22 mouse cellular contexts compared by ENCODE assay signal in genomic region chr3:138593911-138594310, GRCm38 (mm10).
DNase-seq lines count a peak whose midpoint lies in the region; ATAC-seq and TF ChIP-seq lines count a peak whose summit lies in the region.
"Had no signal": no experiment of that assay in that cellular context is flagged by ENCODE, and none has a peak within 500 bp of the region (broad histone marks: within the 10 kb centered on the region; RNA-seq: fewer than 3 reads in every experiment).

No protein-coding gene starts in this region.

- peaks cover 5% of the 10 kb centered on the region; the same call in 1 of the 2 replicates for H3K4me1 ChIP-seq in forebrain, postnatal 0 days (ENCODE audit: insufficient read depth)
- H3K4me1 ChIP-seq in forebrain, embryonic 15.5 days: no peaks in the 10 kb centered on the region
- no peaks in the 10 kb centered on the region for H3K4me1 ChIP-seq in lung, embryonic 16.5 days (replicated peaks; ENCODE audit: control insufficient read depth, insufficient read depth, low read length)
- no peaks in the 10 kb centered on the region for H3K4me1 ChIP-seq in midbrain, embryonic 13.5 days (replicated peaks)
- H3K4me1 ChIP-seq in midbrain, embryonic 14.5 days (ENCODE audit: control insufficient read depth, insufficient read depth, low read length): no peaks in the 10 kb centered on the region
- no peaks in the 10 kb centered on the region for H3K4me1 ChIP-seq in stomach, postnatal 0 days (replicated peaks; ENCODE audit: control insufficient read depth, insufficient read depth)
- H3K4me1 ChIP-seq: forebrain, embryonic 13.5 days; heart, embryonic 15.5 days had no signal

- WGBS in forebrain, postnatal 0 days: 71% methylated on average over 7 of the region's 7 CpGs
- 76% methylated on average over 7 of the region's 7 CpGs for WGBS in forebrain, embryonic 15.5 days
- 69% methylated on average over 7 of the region's 7 CpGs for WGBS in lung, embryonic 16.5 days
- WGBS in midbrain, embryonic 13.5 days: 67% methylated on average over 7 of the region's 7 CpGs
- WGBS in midbrain, embryonic 14.5 days: 61% methylated on average over 7 of the region's 7 CpGs
- 85% methylated on average over 7 of the region's 7 CpGs for WGBS in stomach, postnatal 0 days

- ATAC-seq in forebrain, postnatal 0 days: peak; percentile 54
- no peak for ATAC-seq in forebrain, embryonic 15.5 days (replicated peaks)
- ATAC-seq in lung, embryonic 16.5 days (ENCODE audit: low read depth): peak; percentile 38; the same call in 1 of the 2 replicates
- ATAC-seq in midbrain, embryonic 13.5 days: 0 out of 2 replicates have a peak, but pooled peaks have one; percentile 24
- ATAC-seq in midbrain, embryonic 14.5 days (ENCODE audit: low FRiP score, low TSS enrichment): no peak
- ATAC-seq in stomach, postnatal 0 days (ENCODE audit: low FRiP score, low TSS enrichment): no peak
- ATAC-seq: forebrain, embryonic 13.5 days; Patski had no signal

- no peak for DNase-seq in forebrain, postnatal 0 days
- no peak for DNase-seq in lung, postnatal 36 days
- DNase-seq in midbrain, embryonic 14.5 days: no peak
- no peak for DNase-seq in stomach, postnatal 0 days (ENCODE audit: low spot score)
- DNase-seq in B cell, adult 2 months: no peak
- DNase-seq: adrenal gland, adult 8-10 months; adrenal gland, postnatal 36 days; cerebellum, adult 2 months; embryo, embryonic 11 days; gastrocnemius, postnatal 14 days; heart, adult 2 months; heart, postnatal 14 days had no signal

- no peak; the same call in 1 of the 2 replicates for TF ChIP-seq CTCF in forebrain, postnatal 0 days (IDR thresholded peaks at IDR 0.05; ENCODE audit: low read depth)
- TF ChIP-seq CTCF in stomach, postnatal 0 days (IDR thresholded peaks at IDR 0.05; ENCODE audit: low read depth): 0 out of 2 replicates have a peak, but pooled peaks have one; percentile 5

- H3K27me3 ChIP-seq in forebrain, postnatal 0 days (ENCODE audit: insufficient read depth, low read length): no peaks in the 10 kb centered on the region
- no peaks in the 10 kb centered on the region for H3K27me3 ChIP-seq in forebrain, embryonic 15.5 days
- H3K27me3 ChIP-seq in lung, embryonic 16.5 days (ENCODE audit: control insufficient read depth, insufficient read depth, low read depth, low read length): no peaks in the 10 kb centered on the region
- H3K27me3 ChIP-seq in midbrain, embryonic 13.5 days: no peaks in the 10 kb centered on the region
- no peaks in the 10 kb centered on the region for H3K27me3 ChIP-seq in midbrain, embryonic 14.5 days (ENCODE audit: control insufficient read depth, insufficient read depth, low read length)
- no peaks in the 10 kb centered on the region for H3K27me3 ChIP-seq in stomach, postnatal 0 days (ENCODE audit: control insufficient read depth, insufficient read depth, low read length)
- H3K27me3 ChIP-seq: CH12.LX; embryonic facial prominence, embryonic 12.5 days; forebrain, embryonic 13.5 days; heart, embryonic 15.5 days; Patski had no signal

- H3K9ac ChIP-seq in forebrain, postnatal 0 days: no peak overlapping the region
- no peak overlapping the region for H3K9ac ChIP-seq in forebrain, embryonic 15.5 days (replicated peaks)
- no peak overlapping the region for H3K9ac ChIP-seq in lung, embryonic 16.5 days (ENCODE audit: low read length)
- H3K9ac ChIP-seq in midbrain, embryonic 13.5 days (replicated peaks): no peak overlapping the region
- H3K9ac ChIP-seq in midbrain, embryonic 14.5 days (replicated peaks; ENCODE audit: low read length): no peak overlapping the region
- H3K9ac ChIP-seq in stomach, postnatal 0 days (ENCODE audit: low read length): no peak overlapping the region
- H3K9ac ChIP-seq: embryonic facial prominence, embryonic 12.5 days; forebrain, embryonic 13.5 days; heart, embryonic 15.5 days; hindbrain, embryonic 14.5 days had no signal

- no peak overlapping the region for H3K4me3 ChIP-seq in forebrain, postnatal 0 days (ENCODE audit: low read depth, low read length)
- no peak overlapping the region for H3K4me3 ChIP-seq in forebrain, embryonic 15.5 days
- H3K4me3 ChIP-seq in lung, embryonic 16.5 days (ENCODE audit: low read length): no peak overlapping the region
- H3K4me3 ChIP-seq in midbrain, embryonic 13.5 days (replicated peaks): no peak overlapping the region
- no peak overlapping the region for H3K4me3 ChIP-seq in midbrain, embryonic 14.5 days (replicated peaks; ENCODE audit: low read depth, low read length)
- H3K4me3 ChIP-seq in stomach, postnatal 0 days (ENCODE audit: low read depth, low read length): no peak overlapping the region
- H3K4me3 ChIP-seq: embryonic facial prominence, embryonic 12.5 days; forebrain, embryonic 13.5 days; heart, adult 2 months; heart, embryonic 15.5 days had no signal

- TF ChIP-seq EP300 in stomach, postnatal 0 days (optimal IDR thresholded peaks at IDR 0.05): no peak

- no peaks in the 10 kb centered on the region for H3K9me3 ChIP-seq in forebrain, postnatal 0 days (ENCODE audit: low read length)
- H3K9me3 ChIP-seq in forebrain, embryonic 15.5 days: no peaks in the 10 kb centered on the region
- no peaks in the 10 kb centered on the region for H3K9me3 ChIP-seq in lung, embryonic 16.5 days (ENCODE audit: control insufficient read depth, low read length)
- H3K9me3 ChIP-seq in midbrain, embryonic 13.5 days: no peaks in the 10 kb centered on the region
- H3K9me3 ChIP-seq in midbrain, embryonic 14.5 days (ENCODE audit: control insufficient read depth, low read length): no peaks in the 10 kb centered on the region
- no peaks in the 10 kb centered on the region for H3K9me3 ChIP-seq in stomach, postnatal 0 days (ENCODE audit: control insufficient read depth, low read length)
- H3K9me3 ChIP-seq: embryonic facial prominence, embryonic 12.5 days; forebrain, embryonic 13.5 days; heart, embryonic 15.5 days had no signal

- no peaks in the 10 kb centered on the region for H3K36me3 ChIP-seq in forebrain, postnatal 0 days (ENCODE audit: insufficient read depth)
- no peaks in the 10 kb centered on the region for H3K36me3 ChIP-seq in forebrain, embryonic 15.5 days
- no peaks in the 10 kb centered on the region for H3K36me3 ChIP-seq in lung, embryonic 16.5 days (ENCODE audit: control insufficient read depth, insufficient read depth, low read length)
- no peaks in the 10 kb centered on the region for H3K36me3 ChIP-seq in midbrain, embryonic 13.5 days
- H3K36me3 ChIP-seq in midbrain, embryonic 14.5 days (ENCODE audit: control insufficient read depth, insufficient read depth, low read length): no peaks in the 10 kb centered on the region
- no peaks in the 10 kb centered on the region for H3K36me3 ChIP-seq in stomach, postnatal 0 days (ENCODE audit: control insufficient read depth, insufficient read depth, low read length)
- H3K36me3 ChIP-seq: embryonic facial prominence, embryonic 12.5 days; heart, embryonic 15.5 days had no signal

- H3K4me2 ChIP-seq in forebrain, postnatal 0 days (ENCODE audit: low read depth): no peak overlapping the region
- H3K4me2 ChIP-seq in forebrain, embryonic 15.5 days (replicated peaks): no peak overlapping the region
- H3K4me2 ChIP-seq in lung, embryonic 16.5 days (ENCODE audit: low read depth, low read length): no peak overlapping the region
- H3K4me2 ChIP-seq in midbrain, embryonic 13.5 days (replicated peaks): no peak overlapping the region
- H3K4me2 ChIP-seq in midbrain, embryonic 14.5 days (ENCODE audit: low read length): no peak overlapping the region
- no peak overlapping the region for H3K4me2 ChIP-seq in stomach, postnatal 0 days (replicated peaks; ENCODE audit: low read depth)
- H3K4me2 ChIP-seq: embryonic facial prominence, embryonic 12.5 days; forebrain, embryonic 13.5 days; heart, embryonic 11.5 days; heart, embryonic 15.5 days; hindbrain, embryonic 14.5 days had no signal

- no peak overlapping the region for H3K27ac ChIP-seq in forebrain, postnatal 0 days (ENCODE audit: low read depth, low read length)
- no peak overlapping the region for H3K27ac ChIP-seq in forebrain, embryonic 15.5 days (replicated peaks)
- H3K27ac ChIP-seq in lung, embryonic 16.5 days (ENCODE audit: low read length): no peak overlapping the region
- H3K27ac ChIP-seq in midbrain, embryonic 13.5 days: no peak overlapping the region
- no peak overlapping the region for H3K27ac ChIP-seq in midbrain, embryonic 14.5 days (replicated peaks; ENCODE audit: low read depth, low read length)
- H3K27ac ChIP-seq in stomach, postnatal 0 days (replicated peaks): no peak overlapping the region
- H3K27ac ChIP-seq: embryonic facial prominence, embryonic 12.5 days; forebrain, embryonic 13.5 days; heart, adult 2 months; heart, embryonic 15.5 days; hindbrain, embryonic 14.5 days had no signal

Comparison
In these comparisons a context has a peak if more than half of its experiments do, and no peak if none do; other contexts are left out.
1. ATAC-seq: peak in forebrain, postnatal 0 days (single experiment), lung, embryonic 16.5 days (single experiment) and midbrain, embryonic 13.5 days (single experiment); none in forebrain, embryonic 15.5 days (single experiment), midbrain, embryonic 14.5 days (single experiment) and stomach, postnatal 0 days (single experiment).